Mouse (Mus musculus) pancreas, adult 10 weeks (tissue): ENCODE data around the gene Cage1. TPM values are rescaled to one million over a fixed set of nuclear protein-coding genes. Genes with fewer than 3 reads are reported as not detected.

ENCODE experiments used
- polyA plus RNA-seq: library from polyadenylated mRNA; stranded (reverse); fragments of 350-450 nt; fragmentation: Illumina TruSeq; extraction: RNeasy Lipid Tissue Mini Kit (QIAGEN cat#74804); gene quantifications from one replicate; pipeline ENCODE4 v1.2.3, GENCODE M21; 2015; ENCODE audit warnings: low read depth, low replicate concordance; ENCODE audit not compliant: insufficient read depth

The Cage1 gene
- not detected for polyA plus RNA-seq

DNA sequence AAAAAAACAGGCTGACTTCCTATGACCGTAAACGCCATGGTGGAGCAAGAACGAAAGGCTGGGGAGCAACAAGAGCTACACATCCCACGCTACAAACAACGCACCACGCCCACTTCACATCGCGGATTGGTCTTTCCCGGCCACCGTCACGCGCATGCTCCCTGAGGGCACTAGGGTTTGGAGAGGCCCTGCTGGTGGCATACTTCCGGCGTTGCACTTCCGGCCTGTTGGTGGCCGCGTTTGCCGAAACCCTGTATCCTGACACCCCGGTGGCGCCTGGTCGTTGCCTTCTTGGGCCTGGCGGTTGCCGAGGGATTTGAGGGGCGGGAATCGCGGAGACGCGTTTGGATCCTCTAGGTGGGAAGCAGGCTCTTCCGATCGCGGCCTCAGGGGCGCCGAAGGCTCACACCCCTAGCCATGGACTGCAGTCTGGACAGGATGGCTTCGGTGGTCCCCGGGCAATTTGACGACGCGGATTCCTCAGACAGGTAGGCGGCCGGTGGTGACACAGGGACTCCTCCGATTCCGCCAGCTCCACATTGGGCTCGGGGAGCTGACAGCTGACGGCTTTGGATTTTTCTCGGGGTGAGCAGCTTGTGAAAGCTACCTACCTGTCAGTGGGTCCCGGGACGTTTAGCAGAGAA is at the start of gene Cage1:
TSS of gene Cage1 (minus strand) at position 26 of the 644 bp plus-strand sequence.

DNA sequence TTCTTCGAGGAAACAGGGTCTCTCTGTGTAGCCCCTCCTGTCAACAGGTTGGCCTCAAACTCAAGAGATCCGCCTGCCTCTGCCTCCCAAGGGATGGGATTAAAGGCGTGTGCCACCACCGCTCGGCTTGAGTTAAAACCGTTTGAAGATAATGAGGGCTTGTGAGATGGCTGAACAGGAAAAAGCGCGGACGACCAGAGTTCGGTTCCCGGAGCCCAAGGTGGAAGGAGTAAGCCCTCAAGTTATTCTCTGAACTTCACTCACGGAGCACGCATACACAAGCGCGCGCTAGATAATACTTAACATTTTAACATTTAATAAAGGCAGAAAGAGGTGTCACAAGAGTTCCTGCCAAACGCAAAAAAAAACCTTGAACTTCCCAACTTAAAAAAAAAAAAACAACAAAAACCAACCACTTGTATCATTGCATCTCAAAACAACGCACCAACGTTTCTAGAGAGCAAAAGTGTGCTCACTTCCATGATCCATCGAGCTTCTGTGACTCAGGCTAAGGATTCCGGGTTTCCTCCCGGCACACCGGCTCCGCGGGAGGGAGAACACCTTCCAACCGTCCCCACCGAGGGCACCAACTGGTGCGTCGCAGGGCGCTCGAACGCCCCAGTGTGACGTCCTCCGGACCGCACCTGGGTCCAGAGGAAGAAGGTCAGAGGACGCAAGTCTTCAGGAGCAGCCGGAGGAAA is 376 bp downstream of the Cage1 start, which contains the start of gene Riok1:
TSS of gene Riok1 (plus strand) at position 653 of the 701 bp plus-strand sequence.

DNA sequence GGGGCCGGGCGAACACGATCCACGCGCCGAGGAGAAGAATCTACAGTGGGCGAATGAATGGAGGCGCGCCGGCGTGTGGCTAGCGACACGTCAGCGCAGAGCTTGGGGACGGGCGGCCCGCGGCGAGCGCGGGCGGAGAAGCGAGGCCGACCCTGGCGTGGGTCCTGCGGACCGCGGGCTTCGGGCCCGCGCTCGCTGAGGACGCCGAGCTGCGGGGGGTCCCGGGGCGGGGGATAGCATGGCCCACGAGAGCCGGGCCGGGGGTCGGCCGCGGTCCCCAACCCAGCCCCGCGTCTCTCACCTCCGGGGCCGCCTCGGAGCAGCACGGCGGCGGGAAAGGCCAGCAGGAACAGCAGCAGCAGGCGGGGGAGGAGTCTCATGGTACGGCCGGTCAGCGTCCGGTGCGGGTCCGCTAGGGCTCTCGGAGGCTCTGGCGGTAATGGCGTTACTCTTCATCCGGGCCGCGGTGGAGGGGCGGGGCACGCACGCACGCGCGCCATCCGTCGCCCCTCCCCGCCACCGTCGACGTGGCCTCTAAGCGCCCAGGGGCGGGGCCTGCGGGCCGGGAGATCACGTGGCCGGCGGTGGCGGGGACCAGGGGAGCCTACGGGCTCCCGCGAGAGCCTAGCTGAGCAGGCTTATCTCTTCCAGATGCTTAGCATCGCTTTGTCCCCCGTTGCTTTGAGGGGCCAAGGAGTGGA is 43.0 kb downstream of the Cage1 start, which contains the start of gene Ssr1:
TSS of gene Ssr1 (minus strand) at position 514 of the 701 bp plus-strand sequence.

Other genes with a start within 250 kb of the Cage1 start
- 17.7 TPM for gene Ssr1, start 42.9 kb downstream of the Cage1 start, polyA plus RNA-seq
- 9.2 TPM for gene Riok1, start 74 bp downstream of the Cage1 start, polyA plus RNA-seq
- gene Dsp, start 114.2 kb upstream of the Cage1 start, polyA plus RNA-seq, result 4.2 TPM
- gene Snrnp48, start 167.9 kb upstream of the Cage1 start, polyA plus RNA-seq, result 9.7 TPM